Mouse (Mus musculus) heart, adult 9 months (tissue): ENCODE data around the gene Wfdc12.
"Not testable (repeated sequence)": the region's sequence is repeated elsewhere in the genome, so short reads cannot be mapped to it uniquely, and the experiment has no call there.

Experiments used
- DNase-seq, 2 experiments: peaks; one replicate each; pipeline ENCODE4 v3.0.0; 2022; ENCODE audit warnings: low spot score in 2 of 2

The Wfdc12 gene

GRCm38 (mm10) chr2:164190576-164190975 is at the start of gene Wfdc12:
Wfdc12 (minus strand) TSS chr2:164190608.
- DNase-seq, result no peak

GRCm38 (mm10) chr2:164238366-164238765 is 48.0 kb upstream of the Wfdc12 start, which contains the start of gene Svs2:
Svs2 (minus strand) TSS chr2:164238466.
- DNase-seq, result no peak

GRCm38 (mm10) chr2:164232671-164233070 is 42.3 kb upstream of the Wfdc12 start:
- no peak for DNase-seq

GRCm38 (mm10) chr2:164228361-164229070 is 38.1 kb upstream of the Wfdc12 start:
- no peak for DNase-seq

- DNase-seq, result no peak
Observed at GRCm38 (mm10) chr2:164221522-164221921, 31.1 kb upstream of the Wfdc12 start, which contains the start of gene Wfdc15b. Wfdc15b (minus strand) TSS chr2:164221660.

GRCm38 (mm10) chr2:164219295-164219694 is 28.9 kb upstream of the Wfdc12 start:
- no peak for DNase-seq

- no peak for DNase-seq
Observed at GRCm38 (mm10) chr2:164212711-164213110, 22.3 kb upstream of the Wfdc12 start.

GRCm38 (mm10) chr2:164210892-164211291 is 20.5 kb upstream of the Wfdc12 start:
- no peak for DNase-seq

- DNase-seq, result no peak
Observed at GRCm38 (mm10) chr2:164206676-164207075, 16.3 kb upstream of the Wfdc12 start.

GRCm38 (mm10) chr2:164206011-164206410 is 15.6 kb upstream of the Wfdc12 start:
- DNase-seq, result not testable (repeated sequence)

- no peak for DNase-seq
Observed at GRCm38 (mm10) chr2:164199626-164200327, 9.4 kb upstream of the Wfdc12 start, which contains the start of gene Wfdc15a. Wfdc15a (minus strand) TSS chr2:164200130.

- no peak for DNase-seq
Observed at GRCm38 (mm10) chr2:164196700-164196990, 6.2 kb upstream of the Wfdc12 start.

GRCm38 (mm10) chr2:164195971-164196699 is 5.7 kb upstream of the Wfdc12 start:
- no peak for DNase-seq

GRCm38 (mm10) chr2:164194959-164195630 is 4.7 kb upstream of the Wfdc12 start:
- no peak for DNase-seq

- DNase-seq, result no peak
Observed at GRCm38 (mm10) chr2:164192279-164192678, 1.9 kb upstream of the Wfdc12 start.

GRCm38 (mm10) chr2:164188722-164189121 is 1.7 kb downstream of the Wfdc12 start:
- DNase-seq, result no peak

GRCm38 (mm10) chr2:164184145-164184719 is 6.2 kb downstream of the Wfdc12 start:
- peak in 1 of 2 experiments; percentile 8 for DNase-seq

- DNase-seq, result no peak
Observed at GRCm38 (mm10) chr2:164183340-164183739, 7.1 kb downstream of the Wfdc12 start.

GRCm38 (mm10) chr2:164182692-164183255 is 7.6 kb downstream of the Wfdc12 start, which contains the start of gene Wfdc5:
Wfdc5 (minus strand) TSS chr2:164182742.
- no peak for DNase-seq

GRCm38 (mm10) chr2:164180770-164181169 is 9.6 kb downstream of the Wfdc12 start:
- DNase-seq, result no peak

- peak in 1 of 2 experiments; percentile 4 for DNase-seq
Observed at GRCm38 (mm10) chr2:164180124-164180523, 10.3 kb downstream of the Wfdc12 start.
